Mouse (Mus musculus) lung, postnatal 36 days (tissue): ENCODE measurements around the gene Arrdc5.

ENCODE experiments used
- DNase-seq: peaks from one replicate; pipeline ENCODE4 v3.0.0; 2022; ENCODE audit warnings: mixed read lengths

The Arrdc5 gene

DNA sequence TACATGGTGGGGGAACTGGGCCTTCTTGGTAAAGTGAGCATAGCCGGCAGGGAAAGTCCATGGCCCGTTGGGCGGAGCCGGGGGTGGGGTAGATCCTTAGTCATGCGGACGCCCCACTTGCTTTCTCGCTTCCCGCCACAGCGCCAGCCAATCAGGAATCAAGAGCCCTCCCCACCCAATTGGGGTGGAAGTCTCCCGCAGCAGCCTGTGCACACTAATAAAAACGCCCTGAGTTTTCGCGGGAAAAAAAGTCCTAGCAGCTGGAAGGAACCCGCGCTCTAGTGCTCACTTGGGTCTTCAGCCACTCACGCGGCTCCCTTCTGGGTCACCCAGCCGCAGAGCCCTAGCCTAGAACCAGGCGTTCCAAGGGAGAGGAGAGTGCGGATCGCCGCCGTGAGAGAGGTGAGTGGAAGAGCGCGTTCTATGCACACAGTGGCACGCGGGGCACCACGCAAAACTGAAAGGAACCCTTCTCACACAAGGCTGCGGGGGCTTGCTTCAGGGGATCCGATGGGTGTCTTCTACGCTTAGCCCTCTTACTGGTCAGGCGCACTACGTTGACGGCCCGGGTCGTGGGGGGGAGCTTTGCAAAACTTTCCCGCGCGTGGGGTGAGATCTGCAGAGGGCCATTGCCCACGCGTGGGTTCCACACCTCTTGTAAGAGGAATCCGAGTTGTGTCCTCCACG is 3.2 kb upstream of the Arrdc5 start, which contains the start of gene Uhrf1:
Gene Uhrf1, plus strand, starts transcription at position 162 of the 687 bp plus-strand sequence.
- peak; percentile 77 for DNase-seq

DNA sequence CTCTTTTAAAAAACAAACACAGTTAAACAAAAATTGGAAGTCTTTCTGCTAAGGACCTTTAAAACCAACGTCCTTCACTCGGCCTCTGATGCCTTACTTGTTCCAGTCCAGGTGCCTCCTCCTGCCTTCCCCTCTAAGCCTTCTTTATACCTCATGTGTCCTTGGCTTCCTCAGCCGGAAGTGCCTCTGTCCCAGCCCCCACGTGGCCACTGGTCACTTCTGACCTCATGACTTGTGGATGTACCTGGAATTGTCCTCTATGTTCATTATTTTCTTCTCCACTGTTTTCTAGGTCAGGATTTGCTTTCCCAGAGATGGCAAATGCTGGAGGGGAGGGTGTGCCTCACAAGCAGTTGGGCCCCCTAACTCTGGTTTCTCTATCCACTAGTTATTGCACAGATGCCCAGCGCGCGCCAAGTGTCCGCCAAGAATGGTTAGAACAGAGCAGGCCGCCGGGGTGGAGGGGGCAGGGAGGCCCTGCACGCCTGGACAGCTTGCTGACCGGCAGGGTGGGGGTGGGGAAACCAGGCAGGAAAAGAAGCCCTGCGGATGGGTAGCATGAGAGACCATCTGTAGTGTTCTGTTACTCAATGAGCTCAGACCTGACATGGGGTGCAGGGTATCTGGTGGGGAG is 2.4 kb upstream of the Arrdc5 start:
- no peak for DNase-seq

DNA sequence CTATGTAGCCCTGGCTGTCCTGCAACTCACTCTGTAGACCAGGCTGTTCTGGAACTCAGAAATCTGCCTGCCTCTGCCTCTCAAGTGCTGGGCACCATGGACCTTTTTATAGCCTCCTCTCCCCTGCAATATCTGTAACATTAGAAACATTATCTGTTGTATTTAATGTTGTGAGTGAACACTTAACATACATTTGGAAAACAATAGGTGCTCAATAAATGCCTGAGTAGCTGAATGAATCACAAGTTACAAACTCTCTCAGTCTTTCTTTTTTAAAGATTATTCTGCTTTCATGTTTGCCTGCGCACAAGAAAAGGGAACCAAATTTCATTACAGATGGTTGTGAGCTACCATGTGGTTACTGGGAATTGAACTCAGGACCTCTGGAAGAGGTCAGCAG is 1.8 kb downstream of the Arrdc5 start:
- DNase-seq = no peak

DNA sequence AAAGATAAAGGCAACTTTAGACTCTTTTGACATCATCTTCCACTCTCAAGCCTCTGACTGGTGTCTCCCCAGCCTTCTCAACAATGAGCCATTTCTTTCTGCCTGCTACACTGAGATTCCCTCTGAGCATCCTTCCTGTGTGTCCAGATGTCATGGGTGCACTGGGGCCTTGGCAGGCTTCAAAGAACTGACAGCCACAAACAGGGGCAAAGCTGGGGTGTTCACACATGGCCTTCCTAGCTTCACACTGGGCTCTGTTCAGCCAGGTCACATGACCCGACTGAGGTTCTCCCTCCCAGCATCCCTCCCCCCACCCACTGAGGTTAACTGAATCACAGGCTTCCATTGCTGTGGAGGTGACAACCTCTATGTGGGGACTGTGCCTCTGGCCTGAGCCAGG is 3.9 kb downstream of the Arrdc5 start:
- no peak for DNase-seq

DNA sequence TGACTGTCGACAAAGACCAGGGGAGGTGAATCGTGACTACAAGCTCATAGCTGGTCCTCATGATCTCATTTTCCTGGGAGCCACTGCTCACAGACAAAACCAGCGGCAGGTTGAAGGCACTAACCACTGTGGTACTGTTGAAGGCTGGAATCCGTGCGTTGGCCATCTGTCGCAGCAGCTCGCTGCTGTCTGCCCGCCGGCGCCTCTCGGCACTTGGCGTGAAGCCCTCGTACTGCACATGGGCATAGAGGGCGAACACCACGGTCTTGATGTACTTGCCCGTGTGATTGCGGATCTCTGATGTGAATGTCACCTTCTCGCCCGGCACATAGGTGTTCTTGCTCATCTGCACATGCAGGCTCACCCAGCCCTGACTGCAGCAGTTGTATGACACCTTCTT is 5.8 kb downstream of the Arrdc5 start:
- DNase-seq = no peak

DNA sequence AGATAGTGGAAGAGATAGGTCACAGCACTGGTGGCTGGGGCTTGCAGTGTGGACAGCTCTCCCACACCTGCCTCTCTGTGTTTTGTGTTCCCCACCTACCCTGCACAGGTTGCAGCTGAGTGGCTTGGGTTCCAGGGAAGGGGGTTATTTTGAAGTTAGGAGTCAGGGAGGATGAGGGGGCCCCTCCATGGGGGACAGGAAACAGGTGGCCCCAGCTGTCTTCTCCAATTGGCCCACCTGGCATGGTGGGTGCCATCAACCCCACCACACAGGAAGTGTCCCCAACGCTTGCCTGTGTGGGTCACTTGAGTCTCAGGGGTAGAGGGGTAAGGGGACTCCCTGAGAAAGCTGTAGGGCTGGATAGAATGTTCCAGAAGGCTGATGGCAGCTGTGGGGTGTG is 6.8 kb downstream of the Arrdc5 start:
- no peak for DNase-seq

DNA sequence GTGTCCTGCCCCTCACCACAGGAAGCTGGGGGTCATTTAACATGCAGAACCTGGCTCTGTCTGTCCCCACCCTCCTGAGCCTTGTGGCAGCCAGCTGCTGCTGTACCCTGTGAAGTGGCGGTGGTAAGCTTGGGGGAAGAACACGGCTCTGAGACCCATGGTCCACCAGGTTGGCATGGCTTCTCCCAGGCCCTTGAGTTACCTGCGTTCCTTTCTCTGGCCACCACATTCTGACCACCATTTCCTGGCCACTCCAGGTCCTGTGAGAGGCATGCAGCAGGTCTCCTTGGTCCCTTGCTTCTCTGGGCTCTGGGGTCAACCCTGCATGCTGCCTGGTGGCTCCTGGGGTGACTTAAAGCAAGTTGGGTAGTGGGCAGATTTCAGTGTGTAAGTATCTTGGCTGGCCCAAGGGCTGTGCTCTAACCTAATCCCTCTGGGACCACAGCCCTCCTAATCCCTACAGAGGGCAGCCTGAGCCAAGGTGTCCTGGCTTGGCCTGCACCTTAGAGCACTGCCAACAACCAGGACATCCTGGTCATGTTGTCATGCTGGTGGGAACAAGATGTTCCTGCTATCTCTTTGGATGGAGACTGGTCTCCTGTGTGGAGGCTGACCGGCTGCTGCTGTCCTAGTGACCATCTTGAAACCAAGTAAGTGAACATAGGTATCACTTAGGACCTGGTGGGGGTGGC is 7.4 kb downstream of the Arrdc5 start, which contains the start of gene Plin3:
Gene Plin3, minus strand, starts transcription at position 343 of the 692 bp plus-strand sequence.
- DNase-seq = no peak

DNA sequence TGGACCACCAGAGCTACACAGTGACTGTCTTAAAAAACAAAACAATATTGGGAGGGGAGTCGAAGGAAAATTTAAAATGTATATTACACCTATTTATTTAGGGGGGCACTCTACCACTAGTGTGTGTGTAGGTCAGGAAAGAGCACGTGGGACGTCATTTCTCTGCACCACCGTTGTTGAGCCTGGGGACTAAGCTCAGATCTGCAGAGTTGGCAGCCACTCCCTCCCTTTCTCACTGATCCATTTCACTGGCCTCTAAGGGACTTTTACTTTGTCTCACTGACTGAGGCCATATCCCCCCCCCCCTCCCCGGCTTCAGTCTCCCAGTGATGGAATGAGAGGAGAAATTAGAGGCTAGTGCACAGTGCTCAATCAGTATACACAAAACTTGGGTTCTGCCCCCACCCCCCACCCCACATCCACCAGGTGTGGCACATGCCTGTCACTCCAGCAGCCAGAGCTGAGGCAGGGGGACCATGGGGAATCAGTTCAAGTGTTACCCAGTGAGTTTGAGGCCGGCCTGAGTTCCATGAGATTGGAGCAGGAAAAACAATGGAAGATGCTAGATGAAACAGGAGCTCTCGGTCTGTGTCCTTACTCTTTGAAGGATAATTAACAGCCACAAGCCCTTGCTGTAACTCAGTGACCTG is 8.1 kb downstream of the Arrdc5 start:
- no peak for DNase-seq

DNA sequence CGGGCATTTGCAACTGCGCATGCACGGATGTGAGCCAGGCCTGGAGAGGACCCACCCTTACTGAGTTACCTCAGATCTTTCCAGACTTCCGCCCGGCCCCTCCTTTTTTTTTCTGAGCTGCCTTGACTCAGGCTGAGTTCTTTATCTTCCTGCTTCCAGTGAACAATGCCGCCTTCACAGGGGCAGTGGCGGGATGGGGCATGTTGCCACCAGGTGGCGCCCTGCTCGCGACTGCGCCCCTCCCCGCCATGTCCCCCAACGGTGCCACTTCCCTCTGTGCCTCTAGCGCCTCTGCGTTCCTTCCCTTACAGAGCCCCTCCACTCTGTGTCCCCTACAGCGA is 8.9 kb downstream of the Arrdc5 start:
- peak; percentile 96 for DNase-seq

DNA sequence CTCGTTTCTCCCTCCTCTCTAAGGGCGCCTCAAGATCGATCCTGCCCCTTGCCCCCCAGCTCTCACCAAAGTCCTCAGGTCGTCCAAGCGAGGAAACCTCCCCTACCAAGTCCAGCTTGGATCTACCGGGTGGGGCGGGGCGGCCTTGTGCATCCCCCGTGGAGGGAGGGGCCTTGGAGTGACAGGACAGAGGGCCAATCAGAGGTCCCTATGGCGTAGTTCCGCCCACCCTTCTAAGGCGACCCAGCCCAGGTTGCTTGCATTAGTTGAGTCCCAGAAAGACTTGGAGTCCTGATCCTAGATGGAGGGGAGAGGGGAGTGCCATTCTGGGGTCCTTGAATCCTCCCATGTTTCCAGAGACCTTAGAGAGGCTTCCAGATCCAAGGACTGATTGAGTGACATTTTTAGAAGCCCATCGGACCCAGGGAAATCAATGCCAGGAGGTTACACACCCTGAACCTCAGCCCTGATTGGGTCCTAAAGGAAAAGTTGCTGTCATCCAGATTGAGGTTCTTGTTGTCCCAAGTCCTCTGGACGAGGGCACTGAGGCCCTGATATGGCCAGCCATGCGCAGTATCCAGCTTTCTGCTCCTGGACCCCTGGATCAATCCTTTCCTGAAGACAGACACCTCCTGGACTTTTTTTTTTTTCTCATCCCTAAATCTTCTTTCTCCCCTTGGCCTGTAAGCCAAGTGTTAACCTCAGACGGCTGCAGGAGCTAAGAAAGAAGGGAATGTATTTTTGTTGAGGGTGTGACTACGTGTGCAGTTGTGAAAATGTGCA is 9.5 kb downstream of the Arrdc5 start:
- DNase-seq = peak; percentile 98

DNA sequence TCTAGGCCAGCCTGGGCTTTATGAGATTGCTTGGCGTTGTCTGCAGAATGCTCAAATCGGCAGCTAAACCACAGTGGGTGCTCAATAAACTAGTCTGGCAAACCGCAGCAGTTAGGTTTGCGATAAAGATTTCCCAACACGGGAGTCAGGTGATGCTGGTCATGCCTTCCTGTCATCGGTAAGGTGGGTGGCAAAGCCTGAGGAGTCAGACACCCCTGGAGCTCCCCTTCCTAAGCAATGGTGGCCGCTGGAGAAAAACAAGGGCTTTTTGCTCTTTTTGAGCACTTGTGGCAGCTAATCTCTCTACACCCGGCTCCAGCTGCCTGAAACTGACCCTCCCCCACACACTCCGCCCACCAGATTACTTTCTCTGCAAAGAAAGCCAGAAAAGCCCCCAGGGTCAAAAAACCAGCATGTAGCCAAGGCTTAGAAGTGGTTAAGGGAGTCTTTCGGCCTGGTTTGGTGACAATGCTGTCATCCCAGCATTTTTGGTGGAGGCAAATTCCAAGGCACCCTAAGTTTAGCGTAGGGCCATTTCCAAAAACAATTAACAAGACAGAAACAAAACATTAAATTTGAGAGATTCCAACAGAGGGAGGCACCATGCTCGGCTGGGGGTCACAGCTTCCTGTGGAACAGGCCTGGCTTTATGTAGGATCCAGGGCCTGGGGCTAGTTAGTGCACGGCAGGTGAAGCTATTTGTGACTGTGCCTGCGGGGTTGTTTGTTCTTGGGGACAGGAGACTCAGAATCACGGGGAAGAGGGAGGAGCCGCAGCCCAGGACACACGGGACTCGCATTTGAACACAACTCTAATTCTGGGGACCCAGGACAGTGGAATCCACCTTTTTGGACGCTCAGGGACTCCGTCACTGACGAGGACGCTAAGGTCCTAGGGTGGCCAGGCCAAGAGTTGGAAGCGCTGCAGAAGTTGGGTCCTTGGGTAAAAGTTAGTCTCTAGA is 10.4 kb downstream of the Arrdc5 start:
- peak; percentile 78 for DNase-seq

DNA sequence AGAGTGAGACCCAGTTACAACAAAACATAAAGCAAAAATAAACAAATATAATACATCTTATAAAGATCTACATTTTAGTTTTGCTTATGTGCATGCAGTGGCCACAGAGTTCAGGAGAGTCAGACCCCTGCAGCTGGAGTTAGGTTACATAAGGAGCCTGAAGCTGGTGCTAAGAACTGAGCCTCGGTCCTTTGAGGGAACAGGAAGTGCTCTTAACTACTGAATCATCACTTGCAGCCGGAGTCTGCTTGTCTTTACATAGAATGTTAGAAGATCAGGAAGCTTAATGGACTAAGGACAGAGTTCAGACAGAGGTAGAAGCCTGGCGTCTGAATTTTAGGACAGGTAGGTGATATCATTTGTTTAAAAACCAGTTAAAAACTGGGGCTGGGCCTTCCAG is 11.2 kb downstream of the Arrdc5 start:
- no peak for DNase-seq

DNA sequence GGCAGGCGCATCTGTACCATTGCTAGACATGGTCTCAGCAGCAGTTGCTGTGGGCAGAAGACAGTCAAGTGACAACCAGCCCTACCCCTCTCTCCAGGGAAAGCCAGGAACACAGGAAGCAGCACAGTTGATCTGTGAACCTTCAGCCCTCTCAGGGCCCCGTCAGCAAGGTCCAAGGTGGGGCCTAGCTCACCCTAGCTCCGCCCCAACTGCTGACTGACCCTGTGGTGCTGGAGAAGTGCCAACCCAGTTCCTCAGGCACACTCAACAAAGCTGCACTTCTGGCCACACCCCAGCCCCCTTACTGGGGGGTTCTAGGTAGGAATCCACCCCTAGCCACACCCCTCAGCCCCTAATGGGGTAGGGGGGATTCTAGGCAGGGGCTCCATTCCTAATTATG is 12.3 kb downstream of the Arrdc5 start:
- DNase-seq = peak; percentile 67

DNA sequence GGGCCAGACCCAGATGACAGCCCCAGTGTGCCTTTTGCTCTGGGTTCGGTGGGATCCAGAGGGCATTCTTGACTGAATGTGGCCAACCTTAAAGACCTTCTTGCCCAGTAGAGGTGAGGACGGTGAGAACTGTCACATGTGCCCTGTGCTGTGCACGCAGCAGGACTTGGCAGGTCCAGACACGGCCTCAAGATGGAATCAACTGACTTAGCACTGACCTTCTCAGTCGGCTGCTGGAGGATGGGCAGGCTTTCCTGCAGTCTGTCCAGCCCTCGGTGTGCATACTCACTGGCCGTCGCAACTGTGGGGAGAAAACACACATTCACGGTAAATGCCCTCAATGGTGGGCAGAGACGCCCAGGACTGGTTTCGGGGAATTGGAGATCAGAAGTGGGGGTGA is 14.1 kb downstream of the Arrdc5 start:
- no peak for DNase-seq

DNA sequence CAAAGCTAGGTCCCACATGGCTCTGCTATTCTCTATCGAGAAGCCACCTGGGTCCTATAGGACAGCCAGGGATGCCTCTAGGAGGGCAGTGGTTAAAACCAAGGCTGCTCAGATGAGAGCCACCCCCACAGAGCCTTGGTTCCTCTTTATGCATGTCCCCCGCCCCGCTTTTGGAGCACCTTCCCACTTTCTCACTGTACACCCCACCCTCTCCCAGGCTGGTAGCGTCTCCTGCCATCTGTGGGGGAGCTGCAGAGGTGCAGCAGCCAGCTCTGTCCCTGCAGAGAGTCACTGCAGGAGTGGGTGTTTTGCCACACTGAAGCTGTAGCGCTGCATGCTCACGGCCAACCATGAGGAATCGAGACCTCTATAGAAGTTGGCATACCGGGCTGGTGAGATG is 16.8 kb downstream of the Arrdc5 start:
- peak; percentile 40 for DNase-seq

DNA sequence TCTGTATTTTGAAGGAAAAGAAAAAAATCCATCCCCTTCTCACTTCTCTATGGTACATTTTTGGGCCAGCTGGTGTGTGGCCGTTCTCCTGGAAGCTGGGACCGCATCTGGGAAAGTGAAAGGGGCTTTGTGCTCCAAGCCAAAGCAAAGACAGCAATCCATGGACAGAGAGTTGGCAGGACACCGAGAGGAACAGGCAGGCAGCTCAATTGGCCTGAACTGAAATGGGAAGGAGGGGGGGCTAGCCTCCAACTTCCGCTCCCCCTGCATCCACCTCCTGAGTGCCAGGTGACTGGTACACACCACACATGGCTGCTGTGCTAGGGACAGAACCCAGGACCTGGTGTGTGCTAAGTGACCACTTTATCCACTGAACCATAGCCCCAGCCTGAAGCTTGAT is 17.3 kb downstream of the Arrdc5 start:
- DNase-seq = no peak

DNA sequence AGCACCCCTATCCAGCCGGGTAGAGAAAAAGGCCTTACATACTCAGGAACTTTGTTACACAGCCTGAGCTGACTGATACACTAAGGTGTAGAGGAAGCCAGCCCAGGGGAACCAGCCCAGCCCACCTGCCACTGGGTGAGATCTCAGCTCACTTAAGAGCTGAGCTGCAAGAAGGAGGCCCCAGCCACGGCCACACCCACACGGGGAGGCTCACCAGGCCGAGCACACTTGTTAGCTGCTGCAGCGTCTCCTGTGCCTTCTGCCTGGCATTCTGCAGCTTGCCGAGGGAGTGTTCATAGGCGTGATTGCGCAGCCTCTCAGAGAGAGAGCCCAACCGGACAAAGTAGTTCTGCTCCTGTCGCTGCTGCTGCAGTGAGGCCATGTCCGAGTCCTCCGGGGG is 18.9 kb downstream of the Arrdc5 start:
- DNase-seq = no peak

DNA sequence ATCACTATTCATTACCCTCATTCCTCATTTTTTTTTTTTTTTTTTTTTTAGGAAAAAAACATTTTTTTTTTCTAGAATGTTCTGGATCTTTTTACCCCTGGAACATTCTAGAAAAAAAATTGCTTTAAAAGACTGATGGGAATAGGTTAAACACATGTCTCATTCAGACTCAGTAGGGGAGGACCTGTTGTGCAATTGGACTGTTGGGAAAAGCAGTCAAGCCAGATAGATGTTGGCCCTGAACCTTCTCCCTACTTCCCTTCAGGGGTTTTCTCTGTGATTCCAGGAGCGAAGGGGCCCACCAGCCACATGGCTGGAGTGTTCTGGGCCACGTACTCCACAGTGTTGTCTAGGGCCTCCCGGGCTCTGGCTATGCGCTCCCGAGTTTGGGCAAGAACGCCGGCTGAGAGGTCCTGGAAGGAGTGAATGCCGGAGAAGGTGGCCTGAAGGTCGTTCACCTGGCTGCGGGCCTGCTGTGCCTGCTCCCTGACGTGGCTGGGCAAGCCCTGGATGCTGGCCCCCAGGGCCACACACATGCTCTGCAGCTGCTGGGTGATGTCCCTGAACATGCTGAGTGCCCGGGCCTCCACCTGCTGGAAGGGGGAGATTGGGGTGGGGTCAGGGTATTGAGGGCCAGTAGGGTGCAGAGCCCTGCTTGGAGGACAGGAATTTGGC is 20.5 kb downstream of the Arrdc5 start:
- no peak for DNase-seq

DNA sequence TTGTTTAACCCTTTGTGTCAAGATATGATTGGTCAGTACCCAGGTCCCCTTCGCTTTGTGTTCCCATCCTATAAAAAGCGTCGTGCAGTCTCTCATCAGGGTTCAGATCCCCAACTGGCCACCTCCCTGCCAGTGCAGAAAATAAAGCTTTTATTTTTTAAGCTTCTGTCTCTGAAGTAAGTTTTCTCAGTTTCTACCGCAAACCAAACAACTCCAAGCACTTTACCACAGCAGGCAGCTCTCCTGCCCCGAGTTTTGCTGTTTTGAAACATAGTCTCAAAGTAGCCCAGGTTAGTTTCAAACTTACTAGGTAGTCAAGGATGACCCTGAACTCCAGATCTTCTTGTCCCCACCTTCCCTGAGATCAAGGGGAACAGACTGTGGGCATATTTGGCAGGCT is 21.7 kb downstream of the Arrdc5 start:
- DNase-seq = no peak

DNA sequence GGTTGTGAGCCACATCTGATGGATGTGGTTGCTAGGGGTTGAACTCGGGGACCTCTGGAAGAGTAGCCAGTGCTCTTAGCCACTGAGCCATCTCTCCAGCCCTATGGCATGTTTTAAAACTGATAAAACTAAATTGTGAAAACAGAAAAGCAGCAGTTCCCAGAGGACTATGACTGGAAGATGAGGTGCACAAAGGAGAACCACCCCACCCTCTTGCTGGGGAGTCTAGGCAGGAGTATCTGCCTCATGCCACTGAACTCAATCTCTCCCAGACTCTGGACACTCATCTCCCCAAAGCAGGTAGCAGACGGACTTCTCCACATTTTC is 22.6 kb downstream of the Arrdc5 start:
- DNase-seq = no peak
